Mouse (Mus musculus) c-Kit-positive CD71-positive TER-119-negative erythroid progenitor cells, embryonic 14.5 days (primary cell): ENCODE results near the gene Mrpl17.

Source experiments
- DNase-seq: peaks from one replicate; pipeline ENCODE4 v3.0.0-alpha.2; 2013; ENCODE audit warnings: low read depth

Mrpl17 gene

DNA sequence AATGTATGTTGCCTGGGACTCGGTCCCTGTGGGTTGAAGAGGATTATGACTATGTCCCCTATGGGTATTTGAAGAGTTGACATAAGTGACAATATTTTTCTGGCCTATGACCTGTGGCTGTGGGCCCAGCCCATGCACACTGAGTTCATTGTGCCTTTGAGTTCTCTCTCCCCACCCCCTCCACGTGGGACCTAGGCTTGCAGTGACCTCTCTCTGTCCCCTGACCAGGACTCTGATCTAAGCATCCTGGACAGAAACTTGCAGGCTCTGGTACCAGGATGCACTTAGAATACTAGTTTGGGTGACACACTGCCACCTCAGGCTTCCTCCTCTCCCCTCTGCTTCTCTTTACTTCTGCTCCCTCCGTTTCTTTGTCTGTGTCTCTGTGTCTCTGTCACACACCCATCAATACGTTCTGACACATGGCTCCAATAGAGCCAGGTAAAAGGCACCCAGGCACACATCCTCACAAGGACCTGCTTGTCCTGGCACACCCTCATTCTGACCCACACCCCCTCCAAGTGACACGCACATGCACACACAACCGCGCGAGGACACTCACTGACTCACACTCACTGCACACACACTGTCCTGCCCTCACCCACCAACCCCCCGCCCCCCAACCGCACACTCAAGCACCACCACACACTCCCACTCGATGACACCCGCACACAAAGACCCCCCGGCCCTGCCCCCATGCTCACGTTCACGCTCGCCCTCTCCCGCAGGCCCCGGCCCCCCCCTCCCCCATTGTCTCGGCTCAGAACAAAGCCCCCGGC lies 24.2 kb downstream of the Mrpl17 start:
- no peak for DNase-seq

DNA sequence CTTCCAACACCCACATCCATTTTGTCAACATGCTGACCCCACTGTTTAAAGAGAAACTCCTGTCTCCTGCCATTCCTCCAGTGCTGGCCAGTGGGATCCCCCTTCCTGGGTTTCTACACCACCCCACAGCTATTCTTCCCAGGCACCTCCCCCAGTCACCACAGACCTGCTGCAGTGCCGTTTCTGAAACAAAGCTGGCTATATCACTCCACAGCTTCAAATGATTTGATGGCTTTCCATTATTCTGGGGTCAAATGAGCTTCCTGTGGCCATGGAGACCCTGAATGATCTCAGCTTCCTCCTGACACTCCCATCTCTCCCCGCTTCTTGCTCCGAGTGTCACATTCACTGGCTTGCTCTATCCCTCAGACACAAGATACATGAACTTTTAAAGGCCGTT lies 26.3 kb downstream of the Mrpl17 start:
- DNase-seq = no peak

DNA sequence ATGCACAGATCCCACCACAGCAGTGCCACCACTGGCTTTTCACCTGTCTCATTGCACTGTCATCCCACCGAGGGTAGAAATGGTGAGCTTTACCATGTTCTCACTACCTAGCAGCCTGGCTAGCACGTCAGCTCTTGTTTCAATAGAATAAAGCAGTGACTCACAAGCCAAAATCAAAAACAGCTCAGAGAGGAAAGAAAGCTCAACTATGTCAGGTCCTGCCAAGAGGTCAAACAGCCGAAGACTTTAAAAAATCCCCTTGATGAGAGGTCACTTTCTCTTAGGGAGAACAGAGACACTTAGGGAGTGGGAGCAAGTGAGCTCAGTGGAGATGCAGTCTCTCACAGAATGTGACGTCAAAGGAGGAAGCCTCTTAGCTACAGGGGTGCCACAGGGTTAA lies 27.0 kb downstream of the Mrpl17 start:
- no peak for DNase-seq

GRCm38 (mm10) chr7:105778553-105779265 lies 32.2 kb downstream of the Mrpl17 start:
- no peak for DNase-seq

GRCm38 (mm10) chr7:105777797-105778552 lies 32.9 kb downstream of the Mrpl17 start:
- no peak for DNase-seq

DNA sequence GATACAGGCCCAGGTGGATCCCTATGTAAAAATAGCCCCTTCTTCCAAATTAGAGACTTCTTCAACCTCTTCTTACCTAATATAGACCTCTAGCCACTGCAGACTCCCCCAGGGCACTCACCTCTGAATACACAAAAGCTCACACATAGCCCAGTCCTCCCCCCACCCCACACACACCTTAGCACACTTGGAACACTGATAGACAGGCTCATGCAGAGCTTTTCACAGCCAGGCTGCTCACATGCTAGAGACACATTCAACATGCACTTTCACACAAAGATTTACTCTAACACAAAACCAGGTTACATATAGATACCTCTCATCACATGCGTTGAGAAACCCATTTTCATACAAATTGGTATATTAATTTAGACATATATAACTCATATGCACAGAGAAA lies 33.6 kb downstream of the Mrpl17 start:
- no peak for DNase-seq

- no peak for DNase-seq
These were observed 34.9 kb downstream of the Mrpl17 start for GRCm38 (mm10) chr7:105776026-105776425.

- DNase-seq = no peak
These were observed 36.2 kb downstream of the Mrpl17 start for GRCm38 (mm10) chr7:105774661-105775060.

- DNase-seq = no peak
These were observed 37.9 kb downstream of the Mrpl17 start for GRCm38 (mm10) chr7:105773041-105773440.

DNA sequence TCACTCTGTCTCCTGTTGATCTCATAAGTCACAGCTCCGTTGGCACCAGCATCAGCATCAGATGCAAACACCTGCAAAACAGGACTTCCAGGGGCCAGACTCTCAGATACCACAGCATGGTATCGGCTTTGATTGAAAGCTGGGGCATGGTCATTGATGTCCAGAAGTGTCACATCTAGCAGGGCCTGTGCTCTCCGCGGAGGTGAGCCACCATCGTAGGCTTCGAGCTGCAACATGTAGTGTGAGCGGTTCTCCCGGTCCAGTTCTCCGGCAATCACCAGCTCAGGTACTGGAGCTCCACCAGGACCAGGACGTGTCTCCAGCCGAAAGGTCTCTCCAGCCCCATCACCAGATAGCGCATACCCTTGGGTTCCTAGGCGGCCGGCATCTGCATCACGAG lies 38.6 kb downstream of the Mrpl17 start:
- DNase-seq = no peak

DNA sequence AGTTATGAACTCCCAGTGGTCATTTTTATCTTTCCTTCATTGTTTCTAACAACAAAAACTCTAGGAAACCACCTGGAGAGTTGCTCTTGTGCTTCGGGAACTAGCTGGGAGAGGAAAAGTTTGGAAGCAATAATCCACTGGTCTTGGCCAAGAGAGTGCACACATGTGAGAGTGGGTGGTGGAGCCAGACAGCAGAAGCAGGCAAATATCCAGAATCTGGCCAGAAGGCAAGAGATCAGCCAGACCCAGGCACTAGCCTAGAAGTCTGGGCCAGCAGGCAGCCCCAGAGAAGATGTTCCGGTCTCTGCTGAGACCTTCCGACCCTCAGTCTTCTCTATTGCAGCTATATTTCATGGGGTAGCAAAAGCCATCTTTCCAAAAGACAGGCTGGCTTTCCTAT lies 40.9 kb downstream of the Mrpl17 start:
- DNase-seq = no peak

DNA sequence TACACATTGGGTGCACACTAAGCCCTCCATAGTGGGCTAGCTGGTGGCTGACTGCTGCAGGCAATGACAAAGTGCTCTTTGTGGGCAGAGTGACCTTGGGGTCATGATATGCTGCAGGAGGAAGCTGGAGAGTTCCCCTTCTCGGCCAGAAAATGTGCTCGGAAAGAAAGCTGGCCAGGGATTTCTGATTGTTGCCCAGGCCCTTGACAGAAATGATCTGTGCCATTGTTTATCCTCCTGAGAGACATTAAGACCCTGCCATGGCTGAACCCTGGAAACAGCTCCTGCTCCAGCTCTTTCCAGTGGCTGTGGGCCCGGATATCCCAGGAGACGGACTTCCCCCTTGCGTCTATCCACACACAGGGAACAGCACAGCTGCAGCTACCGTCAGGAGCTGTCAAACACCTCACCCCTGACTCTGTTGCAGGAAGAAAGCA lies 43.2 kb downstream of the Mrpl17 start:
- DNase-seq = no peak

- DNase-seq = no peak
These were observed 46.6 kb downstream of the Mrpl17 start for GRCm38 (mm10) chr7:105764331-105764730.

GRCm38 (mm10) chr7:105762517-105763270 lies 48.2 kb downstream of the Mrpl17 start:
- no peak for DNase-seq

DNA sequence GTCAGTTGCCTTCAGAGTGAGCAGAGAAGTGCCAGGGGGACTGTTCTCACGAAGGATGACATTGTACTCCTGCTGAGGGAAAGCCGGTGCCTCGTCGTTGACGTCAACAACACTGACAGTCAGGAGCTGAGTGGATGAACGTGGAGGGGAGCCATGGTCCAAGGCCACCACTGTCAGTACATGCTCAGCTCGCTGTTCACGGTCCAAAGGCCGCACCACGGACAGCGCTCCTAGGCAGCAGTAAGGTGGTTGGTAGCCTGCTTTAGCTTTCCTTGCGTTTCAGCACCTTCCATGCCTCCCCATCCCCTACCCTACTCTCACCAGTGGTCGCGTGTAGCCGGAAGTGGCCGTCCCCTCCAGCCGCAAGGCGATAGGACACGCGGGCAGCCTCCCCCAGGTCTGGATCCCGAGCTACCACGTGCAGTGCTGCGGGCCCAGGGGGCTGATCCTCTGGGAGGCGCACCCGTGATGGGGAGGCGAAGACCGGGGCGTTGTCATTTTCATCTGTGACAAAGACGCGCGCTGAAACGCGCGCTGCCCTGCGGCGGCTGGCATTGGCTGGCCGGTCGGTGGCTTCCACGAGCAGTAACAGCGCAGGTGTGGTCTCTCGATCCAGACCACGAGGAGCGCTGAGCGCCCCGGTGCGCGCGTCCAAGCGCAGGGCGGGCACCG lies 49.0 kb downstream of the Mrpl17 start:
- no peak for DNase-seq

DNA sequence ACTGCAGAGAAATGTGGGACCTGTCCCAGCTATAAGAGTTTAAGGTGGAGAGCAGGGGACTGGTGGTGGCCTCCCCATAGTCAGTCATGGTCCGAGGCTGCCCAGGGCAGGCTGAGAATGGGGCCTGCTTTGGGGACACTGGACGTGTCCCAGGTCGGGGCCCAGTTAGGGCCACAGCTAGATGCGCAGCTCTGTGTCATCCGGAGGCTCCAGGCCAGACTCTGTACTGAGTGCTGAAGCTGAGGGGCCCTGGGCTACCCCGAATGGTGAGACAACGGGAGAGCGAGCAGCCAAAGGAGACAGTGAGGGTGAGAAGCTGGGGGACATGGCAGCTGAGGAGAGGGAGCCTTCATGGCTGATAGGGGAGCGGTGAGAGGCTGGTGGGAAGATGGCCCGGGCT lies 57.6 kb downstream of the Mrpl17 start:
- no peak for DNase-seq
